Mouse (Mus musculus): Measurements from ENCODE around the gene Ddx58.

Ddx58 gene

GRCm38 (mm10) chr4:40183781-40184180 lies 55.8 kb downstream of the Ddx58 start:
- in situ Hi-C loops (cut with MboI, MseI): no loop called here

- in situ Hi-C loops (cut with MboI, MseI): no loop called here
These were observed 56.8 kb downstream of the Ddx58 start for GRCm38 (mm10) chr4:40182651-40183320.

GRCm38 (mm10) chr4:40181681-40182080 lies 57.9 kb downstream of the Ddx58 start:
- in situ Hi-C loops (cut with MboI, MseI): no loop called here

GRCm38 (mm10) chr4:40180046-40180445 lies 59.6 kb downstream of the Ddx58 start:
- in situ Hi-C loops (cut with MboI, MseI): no loop called here

GRCm38 (mm10) chr4:40178584-40178983 lies 61.0 kb downstream of the Ddx58 start:
- in situ Hi-C loops (cut with MboI, MseI): no loop called here

GRCm38 (mm10) chr4:40174321-40174720 lies 65.3 kb downstream of the Ddx58 start:
- in situ Hi-C loops (cut with MboI, MseI): no loop called here

- in situ Hi-C loops (cut with MboI, MseI): no loop called here
These were observed 67.3 kb downstream of the Ddx58 start for GRCm38 (mm10) chr4:40172336-40172735.

GRCm38 (mm10) chr4:40171477-40171876 lies 68.2 kb downstream of the Ddx58 start:
- in situ Hi-C loops (cut with MboI, MseI): no loop called here

- in situ Hi-C loops (cut with MboI, MseI): no loop called here
These were observed 76.0 kb downstream of the Ddx58 start for GRCm38 (mm10) chr4:40163646-40164045.

GRCm38 (mm10) chr4:40160591-40161434 lies 78.8 kb downstream of the Ddx58 start:
- in situ Hi-C loops (cut with MboI, MseI): no loop called here

- in situ Hi-C loops (cut with MboI, MseI): no loop called here
These were observed 81.4 kb downstream of the Ddx58 start for GRCm38 (mm10) chr4:40158224-40158540.

GRCm38 (mm10) chr4:40157500-40158223 lies 82.0 kb downstream of the Ddx58 start:
- in situ Hi-C loops (cut with MboI, MseI): no loop called here

- in situ Hi-C loops (cut with MboI, MseI): no loop called here
These were observed 82.8 kb downstream of the Ddx58 start for GRCm38 (mm10) chr4:40156582-40157499.

GRCm38 (mm10) chr4:40156153-40156552 lies 83.5 kb downstream of the Ddx58 start:
- in situ Hi-C loops (cut with MboI, MseI): no loop called here

GRCm38 (mm10) chr4:40155467-40155999 lies 84.1 kb downstream of the Ddx58 start:
- in situ Hi-C loops (cut with MboI, MseI): no loop called here

- in situ Hi-C loops (cut with MboI, MseI): no loop called here
These were observed 84.9 kb downstream of the Ddx58 start for GRCm38 (mm10) chr4:40154751-40155150.
